Mouse (Mus musculus) limb, embryonic 14.5 days (tissue): Measurements from ENCODE around the gene Hp. TPM values are rescaled to one million over a fixed set of nuclear protein-coding genes. Genes with fewer than 3 reads are reported as not detected.

Source experiments
- ATAC-seq: fragments of 200-750 bp; cut with Nextera tagmentation; 2 replicates; pipeline ENCODE4 v1.8.0; 2017; ENCODE audit warnings: low read depth, moderate number of reproducible peaks, moderate TSS enrichment; ENCODE audit not compliant: low FRiP score
- DNase-seq: peaks from one replicate; pipeline ENCODE4 v3.0.0-alpha.2; 2015; ENCODE audit warnings: low spot score
- H3K27ac ChIP-seq: fragments of 300-500 bp; sonication (generic); replicated peaks from 2 replicates; pipeline ENCODE4 v1.5.1; 2014; ENCODE audit warnings: low read depth, mild to moderate bottlenecking, low read length, moderate library complexity, mixed read lengths
- H3K27me3 ChIP-seq: fragments of 300-500 bp; sonication (generic); 2 replicates; pipeline ENCODE4 v1.6.1; 2014; ENCODE audit warnings: low read length, mixed read lengths; ENCODE audit not compliant: control insufficient read depth, insufficient read depth
- H3K36me3 ChIP-seq: fragments of 300-500 bp; sonication (generic); 2 replicates; pipeline ENCODE4 v1.6.1; 2014; ENCODE audit warnings: mild to moderate bottlenecking, low read length, moderate library complexity, mixed read lengths; ENCODE audit not compliant: control insufficient read depth, insufficient read depth
- H3K4me1 ChIP-seq: fragments of 300-500 bp; sonication (generic); 2 replicates; pipeline ENCODE4 v1.6.1; 2014; ENCODE audit warnings: antibody characterized with exemption, low read length, mixed read lengths; ENCODE audit not compliant: control insufficient read depth, insufficient read depth
- H3K4me2 ChIP-seq: fragments of 300-500 bp; sonication (generic); replicated peaks from 2 replicates; pipeline ENCODE4 v1.6.1; 2014; ENCODE audit warnings: low read depth, mild to moderate bottlenecking, low read length, moderate library complexity; ENCODE audit not compliant: severe bottlenecking
- H3K4me3 ChIP-seq: fragments of 300-500 bp; sonication (generic); replicated peaks from 2 replicates; pipeline ENCODE4 v1.5.1; 2014; ENCODE audit warnings: low read length
- H3K9ac ChIP-seq: fragments of 300-500 bp; sonication (generic); 2 replicates; pipeline ENCODE4 v1.6.1; 2014; ENCODE audit warnings: mild to moderate bottlenecking, low read depth, low read length, moderate library complexity; ENCODE audit not compliant: severe bottlenecking
- H3K9me3 ChIP-seq: fragments of 300-500 bp; sonication (generic); 2 replicates; pipeline ENCODE4 v1.6.1; 2016; ENCODE audit warnings: low read length; ENCODE audit not compliant: control insufficient read depth
- POLR2A ChIP-seq: fragments of 200-500 bp; IDR thresholded peaks from 2 replicates; pipeline ENCODE4 v1.8.0; 2012; ENCODE audit warnings: inconsistent platforms, mild to moderate bottlenecking, moderate library complexity, borderline replicate concordance; ENCODE audit not compliant: insufficient read depth, insufficient read length; ENCODE audit errors: extremely low read depth
- WGBS: fragments of 180-500 bp; shearing (Covaris S2); extraction: QIAGEN DNeasy Blood & Tissue Kit; methylation state at CpG from one replicate; pipeline ENCODE4 v1.1.7; 2014; 5-methylcytosine and 5-hydroxymethylcytosine counted together
- polyA plus RNA-seq, 2 experiments: library from polyadenylated mRNA; depleted of rRNA in 1 of 2; stranded (reverse) in 1 of 2; unstranded in 1 of 2; fragments of >200 nt; fragmentation: Nextera tagmentation in 1 of 2; extraction: Ambion mirVana in 1 of 2; gene quantifications; 2 replicates each; pipeline versions ENCODE4 v1.2.1 to v1.2.3; 2012 to 2014

Gene Hp
- polyA plus RNA-seq, 2 experiments = 1.8 to 2.0 TPM

DNA sequence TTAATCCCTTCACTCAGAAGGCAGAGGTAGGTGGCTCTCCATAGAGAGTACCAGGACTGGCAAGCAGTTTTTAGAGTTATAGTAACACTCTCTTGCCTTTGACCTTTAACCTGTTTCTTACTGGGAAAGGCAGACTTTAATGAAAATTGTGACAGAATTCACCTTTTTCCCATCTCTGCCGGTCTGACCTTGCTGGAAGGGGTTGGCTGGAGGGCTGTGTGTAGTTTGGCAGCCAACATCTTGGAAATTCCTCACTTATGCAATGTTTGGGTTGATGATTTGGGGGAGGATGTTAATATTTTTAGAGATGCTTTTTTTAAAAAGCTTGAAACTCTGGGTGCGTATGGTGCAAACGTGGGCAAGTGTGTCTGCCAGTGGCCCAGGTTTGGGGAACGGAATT is 5.3 kb upstream of the Hp start:
- DNase-seq (no peak), ATAC-seq (no peak)
- Histone ChIP-seq H3K36me3 (no peaks in the 10 kb centered on the region), H3K4me1 (no peaks in the 10 kb centered on the region), H3K9ac (no peak overlapping the region), H3K4me2 (no peak overlapping the region), H3K4me3 (no peak overlapping the region), H3K27me3 (no peaks in the 10 kb centered on the region), H3K9me3 (no peaks in the 10 kb centered on the region), H3K27ac (no peak overlapping the region)
- no peak for TF ChIP-seq POLR2A
- WGBS = 82% methylated on average over 4 of the region's 4 CpGs

DNA sequence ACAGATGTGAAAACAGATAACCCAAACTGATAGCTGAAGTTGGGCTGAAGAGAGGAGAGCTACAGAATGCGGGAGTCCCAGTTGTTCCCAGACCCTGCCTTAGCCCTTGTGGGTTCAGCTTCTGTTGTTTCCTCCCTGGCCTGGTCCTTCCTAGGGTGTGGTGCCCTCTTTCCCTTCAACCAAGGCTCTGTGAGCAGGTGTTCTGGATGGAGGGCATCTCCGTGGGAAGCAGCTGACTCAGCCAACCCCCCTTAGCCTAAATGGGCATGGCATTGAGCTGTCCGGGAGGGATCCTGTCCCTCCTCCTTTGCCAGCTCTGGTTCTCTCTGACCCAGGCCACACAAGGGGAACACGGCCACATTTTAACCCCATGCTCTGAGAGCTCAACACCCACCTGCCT is 2.7 kb downstream of the Hp start:
- no peaks in the 10 kb centered on the region for H3K4me1 ChIP-seq
- H3K36me3 ChIP-seq = peaks cover 11% of the 10 kb centered on the region; the same call in 1 of the 2 replicates
- H3K4me2 ChIP-seq = no peak overlapping the region
- H3K9me3 ChIP-seq = no peaks in the 10 kb centered on the region
- no peak for DNase-seq
- H3K27me3 ChIP-seq = no peaks in the 10 kb centered on the region
- 79% methylated on average over 4 of the region's 4 CpGs for WGBS
- H3K27ac ChIP-seq = no peak overlapping the region
- H3K4me3 ChIP-seq = no peak overlapping the region
- no peak for TF ChIP-seq POLR2A
- ATAC-seq = no peak
- H3K9ac ChIP-seq = no peak overlapping the region

DNA sequence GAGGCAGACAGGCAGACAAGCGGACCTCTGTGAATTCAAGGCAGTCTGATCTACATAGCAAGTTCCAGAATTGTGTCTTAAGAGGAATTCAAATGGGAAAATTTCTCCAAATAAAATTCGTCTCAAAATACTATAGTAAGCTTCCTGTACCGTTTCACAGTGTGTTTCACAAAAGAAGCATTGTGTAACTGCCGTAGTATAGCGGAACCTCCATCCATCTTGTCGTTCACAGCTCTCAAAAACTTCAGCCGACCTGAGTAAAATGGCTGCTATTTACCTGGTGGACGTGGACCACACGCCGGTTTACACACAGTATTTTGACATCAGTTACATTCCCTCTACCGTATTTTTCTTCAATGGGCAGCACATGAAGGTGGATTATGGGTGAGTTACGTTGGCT is 7.8 kb downstream of the Hp start:
- Histone ChIP-seq H3K4me3 (no peak overlapping the region), H3K36me3 (peaks cover 22% of the 10 kb centered on the region), H3K4me2 (no peak overlapping the region), H3K4me1 (peaks cover 5% of the 10 kb centered on the region; the same call in 1 of the 2 replicates), H3K27ac (no peak overlapping the region), H3K27me3 (no peaks in the 10 kb centered on the region), H3K9me3 (no peaks in the 10 kb centered on the region), H3K9ac (no peak overlapping the region)
- no peak for TF ChIP-seq POLR2A
- 89% methylated on average over 12 of the region's 12 CpGs for WGBS
- no peak for ATAC-seq
- DNase-seq = no peak

DNA sequence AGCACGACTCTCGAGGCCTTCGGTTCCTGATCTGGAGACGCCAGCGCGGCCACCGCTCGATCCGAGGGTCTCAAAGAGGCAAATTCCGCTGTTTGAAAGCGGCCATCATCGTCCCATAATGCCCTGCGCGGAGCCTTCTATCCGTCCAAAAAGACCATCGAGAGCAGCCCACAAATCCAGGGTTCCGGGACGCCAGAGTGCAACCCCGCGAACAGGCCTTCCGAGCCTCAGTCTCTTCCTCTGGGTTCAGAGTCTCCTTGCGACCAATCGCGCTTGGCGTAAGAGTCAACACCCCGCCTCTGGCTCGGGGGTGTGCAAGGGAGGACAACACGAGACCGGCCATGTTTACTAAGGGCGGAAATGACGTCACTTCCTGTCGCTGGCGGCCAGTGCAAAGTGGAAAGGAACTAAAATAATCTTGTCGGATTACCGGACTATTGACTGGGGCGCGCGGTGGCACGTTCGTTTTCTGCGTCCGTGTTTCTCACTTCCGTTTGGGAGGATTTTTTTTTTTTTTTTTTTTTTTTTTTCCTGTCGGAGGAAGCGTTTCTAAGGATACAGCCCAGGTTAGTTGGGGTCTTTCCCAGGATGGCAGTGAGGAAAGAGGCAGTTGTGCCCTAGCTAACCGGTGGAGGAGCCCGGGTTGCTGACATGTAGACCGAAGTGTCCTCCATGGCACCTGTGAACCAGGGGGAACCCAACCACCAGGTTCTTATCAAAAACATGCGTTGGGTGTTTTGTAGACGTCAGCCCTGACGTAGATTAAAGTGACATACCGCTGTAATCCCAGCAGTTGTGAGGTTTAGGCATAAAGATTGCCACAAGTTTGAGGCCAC is 13.3 kb downstream of the Hp start, which contains the start of the genes Dhx38 and Txnl4b:
Gene Dhx38, minus strand, starts transcription at position 364 of the 836 bp plus-strand sequence.
Gene Txnl4b, plus strand, starts transcription at position 395 of the 836 bp plus-strand sequence.
- H3K27ac ChIP-seq = peak within 1 kb of the TSS; percentile 85
- peak within 1 kb of the TSS; percentile 68 for H3K4me3 ChIP-seq
- peaks cover 5% of the 10 kb centered on the region; the same call in 1 of the 2 replicates for H3K4me1 ChIP-seq
- H3K9me3 ChIP-seq = no peaks in the 10 kb centered on the region
- H3K36me3 ChIP-seq = peaks cover 31% of the 10 kb centered on the region
- under 1% methylated on average over 52 of the region's 52 CpGs for WGBS
- H3K4me2 ChIP-seq = peak within 1 kb of the TSS; percentile 75
- H3K9ac ChIP-seq = peak within 1 kb of the TSS; percentile 85
- no peaks in the 10 kb centered on the region for H3K27me3 ChIP-seq
- DNase-seq = peak; percentile 99
- ATAC-seq = peak; percentile 100
- 0 out of 2 replicates have a peak, but pooled peaks have one; percentile 29 for TF ChIP-seq POLR2A

DNA sequence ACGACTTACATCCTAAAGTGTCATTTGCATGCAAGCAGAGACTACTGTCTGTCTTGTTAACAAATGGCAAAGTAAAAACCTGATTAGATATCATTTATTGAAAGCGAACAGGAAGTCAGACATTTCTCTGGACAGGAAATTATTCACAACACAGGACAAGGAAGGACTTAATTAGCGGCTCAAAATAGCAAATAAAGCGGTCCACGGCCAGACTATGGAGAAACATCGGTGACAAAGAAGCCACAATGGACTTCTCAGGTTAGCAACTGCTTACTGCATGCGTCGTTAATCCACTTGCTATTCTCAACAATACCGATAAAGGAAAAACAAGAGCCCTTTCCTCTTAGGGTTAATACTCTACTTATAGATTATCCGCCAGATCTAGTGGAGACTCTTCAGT is 14.2 kb downstream of the Hp start:
- no peak for ATAC-seq
- Histone ChIP-seq H3K36me3 (peaks cover 35% of the 10 kb centered on the region), H3K27me3 (no peaks in the 10 kb centered on the region), H3K27ac (no peak overlapping the region), H3K4me1 (peaks cover 5% of the 10 kb centered on the region; the same call in 1 of the 2 replicates), H3K4me3 (peak overlapping the region; percentile 68), H3K4me2 (peak overlapping the region; percentile 75), H3K9ac (peak overlapping the region; percentile 85), H3K9me3 (no peaks in the 10 kb centered on the region)
- no peak for TF ChIP-seq POLR2A
- 5% methylated on average over 10 of the region's 10 CpGs for WGBS
- no peak for DNase-seq
